ENCODE assay signal across 8 mouse cellular contexts in the genomic region with DNA sequence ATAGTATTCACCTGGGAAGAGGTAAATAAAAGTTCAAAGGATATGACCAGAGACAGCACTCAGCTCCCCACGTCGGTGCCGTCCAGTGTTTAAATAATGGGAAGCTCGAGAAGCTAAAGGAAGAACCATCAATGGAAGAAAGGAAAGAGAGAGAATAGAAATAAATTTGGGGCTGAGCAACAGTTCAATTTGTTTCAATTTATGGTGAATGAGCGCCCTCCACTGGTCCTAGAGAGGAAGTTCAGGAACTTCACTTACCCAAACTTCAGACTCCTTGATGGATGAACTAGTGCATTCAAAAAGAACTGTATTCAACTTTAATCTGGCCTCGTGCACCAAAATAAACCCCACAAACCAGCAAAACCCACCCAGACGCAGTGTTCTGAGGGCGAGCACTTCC.
DNase-seq lines count a peak whose midpoint lies in the region; TF ChIP-seq lines count a peak whose summit lies in the region.

No protein-coding gene starts in this region.

- peaks cover 7% of the 10 kb centered on the region for H3K9me3 ChIP-seq in heart, embryonic 10.5 days

- H3K27me3 ChIP-seq in heart, embryonic 10.5 days (ENCODE audit: insufficient read depth, poor library complexity, severe bottlenecking) = no peaks in the 10 kb centered on the region

- no peak overlapping the region for H3K27ac ChIP-seq in heart, embryonic 10.5 days

- H3K4me3 ChIP-seq in heart, embryonic 10.5 days = no peak overlapping the region
- no peak overlapping the region for H3K4me3 ChIP-seq in lung, adult 2 months (replicated peaks; ENCODE audit: extremely low read depth, low read depth, low read length)

- TF ChIP-seq CTCF in lung, adult 2 months (IDR thresholded peaks at IDR 0.05; ENCODE audit: insufficient read depth, low read length) = no peak

- DNase-seq in heart, adult 11 months = peak; percentile 27
- no peak for DNase-seq in heart, embryonic 10.5 days (ENCODE audit: low spot score)
- peak; percentile 16 for DNase-seq in lung, postnatal 10 days
- DNase-seq in lung, adult 2 months = no peak
- DNase-seq in embryo, embryonic 11 days = peak; percentile 58
- DNase-seq in lung, postnatal 25 days (ENCODE audit: low spot score) = peak; percentile 12
- DNase-seq in testis, postnatal 14 days (ENCODE audit: low spot score) = no peak
- DNase-seq in spleen, postnatal 4 days (ENCODE audit: low spot score in 2 of 2) = no peak

- no peaks in the 10 kb centered on the region for H3K4me1 ChIP-seq in heart, embryonic 10.5 days
- no peaks in the 10 kb centered on the region for H3K4me1 ChIP-seq in lung, adult 2 months (ENCODE audit: control insufficient read depth, insufficient read depth, low read length)

- WGBS in heart, embryonic 10.5 days = 19% methylated on average over 8 of the region's 8 CpGs
- 9% methylated on average over 8 of the region's 8 CpGs for WGBS in lung, adult 2 months

- TF ChIP-seq POLR2A in lung, adult 2 months (IDR thresholded peaks at IDR 0.05; ENCODE audit: borderline replicate concordance, extremely low read depth, low read depth, low read length) = no peak

- no peaks in the 10 kb centered on the region for H3K36me3 ChIP-seq in heart, embryonic 10.5 days

Comparison
In these comparisons a context has a peak if more than half of its experiments do, and no peak if none do; other contexts are left out.
1. DNase-seq: peak in heart, adult 11 months (single experiment), lung, postnatal 10 days (single experiment), embryo, embryonic 11 days (single experiment) and lung, postnatal 25 days (single experiment); none in heart, embryonic 10.5 days (single experiment), lung, adult 2 months (single experiment), testis, postnatal 14 days (single experiment) and spleen, postnatal 4 days (0 of 2).